Mouse (Mus musculus) yolk sac, embryonic 10.5 days (tissue): Measurements from ENCODE around the gene Ptpn21.

Experiments used
- DNase-seq: peaks from one replicate; pipeline ENCODE4 v3.0.0-alpha.2; 2017; ENCODE audit warnings: low spot score

Gene Ptpn21

DNA sequence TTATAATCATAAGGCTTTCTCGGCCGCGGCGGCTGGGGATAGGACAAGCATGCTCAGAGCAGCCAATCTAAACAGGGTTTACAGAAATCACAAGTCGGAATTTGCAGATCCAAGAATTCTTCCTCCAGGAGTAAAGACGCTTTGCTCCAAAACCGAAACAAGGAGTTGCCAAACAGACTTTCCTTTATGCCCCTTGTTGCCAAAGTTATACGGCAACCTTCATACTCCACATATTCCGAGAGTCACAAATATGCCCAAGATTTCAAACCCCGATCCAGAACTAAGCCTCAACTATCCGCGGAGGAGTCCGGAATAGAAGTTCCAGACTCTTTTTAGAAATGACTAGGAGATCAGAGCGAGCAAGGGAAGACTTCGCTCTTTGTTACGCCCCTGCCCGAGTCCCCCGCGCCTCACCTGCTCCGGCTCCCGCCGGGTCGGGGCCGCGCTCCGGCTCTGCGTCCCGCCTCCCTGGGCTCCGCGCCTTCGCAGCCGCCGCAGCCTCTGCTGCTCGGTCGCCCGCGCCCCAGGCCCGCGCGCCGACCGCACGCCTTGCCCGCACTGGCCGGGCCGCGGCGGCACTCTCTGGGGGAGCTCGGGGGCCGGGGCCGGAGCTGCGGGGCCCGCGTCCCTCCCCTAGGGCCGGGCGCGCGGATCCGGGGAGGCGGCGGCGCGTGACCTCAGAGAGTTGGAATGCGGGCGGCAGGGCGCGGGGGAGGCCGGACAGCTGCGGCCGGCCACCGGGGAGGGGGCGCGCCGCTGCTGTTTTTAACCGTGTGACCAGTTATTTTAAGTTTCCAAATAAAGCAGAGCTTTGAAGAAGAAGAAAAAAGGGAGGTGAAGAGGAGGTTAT, at the start of gene Ptpn21:
Gene Ptpn21, minus strand, starts transcription at position 455 of the 850 bp plus-strand sequence.
- DNase-seq: peak; percentile 76

- no peak for DNase-seq
Measured at GRCm38 (mm10) chr12:98784251-98784650, 47.0 kb upstream of the Ptpn21 start.

- DNase-seq: no peak
Measured at GRCm38 (mm10) chr12:98779148-98779547, 41.9 kb upstream of the Ptpn21 start.

DNA sequence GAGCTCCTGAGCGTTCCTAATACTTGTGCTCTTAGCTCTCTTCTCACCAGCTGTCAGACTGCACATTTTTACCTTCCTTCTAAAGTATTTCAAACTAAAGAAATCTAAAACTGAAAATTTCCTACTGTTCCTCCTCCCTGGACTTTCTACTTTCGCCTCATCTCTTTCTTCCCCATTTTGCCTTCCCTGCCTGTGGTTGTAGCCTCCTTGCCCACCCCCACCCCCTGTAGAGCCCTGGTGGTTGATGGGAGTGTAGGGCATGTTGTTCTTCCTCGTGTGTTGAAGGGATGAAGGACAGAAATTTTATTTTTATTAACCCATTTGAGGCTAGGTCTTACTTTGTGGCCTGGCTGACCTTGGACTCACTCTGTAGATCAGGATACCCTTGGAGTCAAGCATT, 40.3 kb upstream of the Ptpn21 start:
- no peak for DNase-seq

DNA sequence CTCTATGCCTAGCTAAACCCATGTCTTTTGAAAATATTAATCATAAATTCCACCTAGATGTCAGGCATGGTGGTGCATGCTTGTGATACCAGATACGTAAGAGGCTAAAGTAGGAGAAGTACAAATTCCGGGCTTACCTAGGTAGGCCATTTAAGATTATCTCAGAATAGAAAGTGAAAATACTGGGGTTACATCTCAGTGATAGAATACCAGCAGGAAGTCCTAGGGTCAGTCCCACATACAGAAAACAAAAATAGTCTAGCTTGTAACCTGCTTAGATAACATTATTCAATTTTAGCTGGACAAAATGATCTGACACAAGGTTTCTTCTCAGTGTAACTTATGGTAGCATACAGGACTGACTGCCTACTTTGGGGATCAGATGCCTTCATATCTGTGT, 29.0 kb upstream of the Ptpn21 start:
- DNase-seq: no peak

DNA sequence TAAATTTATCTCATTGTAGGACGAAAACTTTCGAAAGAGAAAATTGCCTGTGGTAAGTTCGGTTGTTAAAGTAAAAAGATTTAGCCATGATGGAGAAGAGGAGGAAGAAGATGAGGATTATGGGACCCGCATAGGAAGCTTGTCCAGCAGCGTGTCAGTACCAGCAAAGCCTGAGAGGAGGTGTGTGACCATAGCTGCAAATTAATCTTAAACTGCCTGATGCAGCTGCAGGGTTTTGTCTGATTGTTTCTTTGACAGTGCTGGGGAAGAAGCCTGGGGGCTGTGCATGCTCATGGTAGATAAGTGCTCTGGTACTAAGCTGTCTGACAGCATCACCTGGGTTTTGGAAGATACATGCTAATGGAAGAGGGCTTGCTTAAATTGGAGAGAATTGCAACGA, 22.5 kb upstream of the Ptpn21 start:
- DNase-seq: no peak

DNA sequence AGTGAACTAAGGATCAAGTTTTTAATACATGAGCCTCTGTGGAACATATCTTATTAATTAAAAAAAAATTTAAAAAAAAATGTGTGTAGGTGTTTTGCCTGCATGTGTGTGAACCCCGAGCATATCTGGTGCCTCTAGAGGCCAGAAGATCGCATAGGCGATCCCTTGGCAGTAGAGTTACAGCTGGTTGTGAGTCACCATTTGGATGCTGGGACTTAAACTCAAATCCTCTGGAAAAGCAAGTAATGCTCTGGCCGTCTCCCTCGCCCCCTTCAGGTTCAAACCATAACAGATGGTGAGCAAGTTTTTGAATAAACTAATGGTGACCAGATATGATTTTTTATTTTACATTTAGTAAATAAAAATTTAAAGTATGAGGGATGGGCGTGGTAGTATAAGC, 20.4 kb upstream of the Ptpn21 start:
- no peak for DNase-seq

DNA sequence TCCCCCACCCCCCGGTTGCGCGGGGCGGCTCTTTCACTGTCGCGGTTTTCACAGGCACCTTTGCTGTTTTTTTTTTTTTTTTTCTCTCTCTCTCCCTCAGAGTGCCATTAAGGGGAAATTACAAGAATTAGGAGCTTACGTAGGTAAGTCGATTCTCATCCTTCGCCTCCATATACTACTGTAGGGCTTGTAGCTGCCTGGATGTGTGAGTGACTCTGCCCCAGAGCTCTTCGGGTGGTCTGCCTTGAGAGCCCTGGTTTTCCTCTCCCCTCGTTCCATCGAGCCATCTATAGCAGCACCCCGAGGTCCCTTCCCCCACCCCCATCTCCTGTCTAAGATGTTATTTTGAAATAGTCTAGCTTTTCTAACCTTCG, 10.2 kb upstream of the Ptpn21 start:
- peak; percentile 23 for DNase-seq

DNA sequence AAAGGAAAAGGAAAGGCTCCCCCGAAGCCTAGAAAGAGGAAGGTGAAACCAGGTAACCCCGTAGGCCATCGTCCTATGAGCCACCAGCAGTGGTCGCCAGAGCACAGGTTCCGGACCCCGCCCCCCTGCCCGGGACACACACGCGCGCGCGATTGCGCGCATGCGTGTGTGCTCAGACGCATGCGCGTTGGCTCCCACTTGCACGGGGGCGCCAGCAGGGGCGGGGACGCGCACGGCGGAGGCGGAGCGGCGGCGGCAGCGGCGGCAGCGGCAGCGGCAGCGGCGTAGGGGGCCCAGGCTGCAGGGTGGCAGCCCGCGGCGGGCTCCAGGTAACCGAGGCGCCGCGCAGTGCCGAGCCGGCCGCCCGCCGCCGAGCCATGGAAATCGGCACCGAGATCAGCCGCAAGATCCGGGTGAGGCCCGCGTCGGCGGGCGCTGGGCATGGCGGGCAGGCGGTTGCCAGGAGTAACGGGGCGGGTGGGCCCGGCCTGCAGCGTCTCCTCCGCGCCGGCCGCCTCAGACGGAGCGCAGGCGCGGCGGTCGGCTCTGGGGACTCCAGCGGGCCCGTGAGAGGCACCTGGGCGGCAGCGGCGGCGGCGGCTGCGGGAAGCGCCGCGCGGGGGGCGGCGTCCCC, 9.7 kb upstream of the Ptpn21 start, which contains the start of gene Zc3h14:
Gene Zc3h14, plus strand, starts transcription at position 219 of the 634 bp plus-strand sequence.
- peak; percentile 89 for DNase-seq

DNA sequence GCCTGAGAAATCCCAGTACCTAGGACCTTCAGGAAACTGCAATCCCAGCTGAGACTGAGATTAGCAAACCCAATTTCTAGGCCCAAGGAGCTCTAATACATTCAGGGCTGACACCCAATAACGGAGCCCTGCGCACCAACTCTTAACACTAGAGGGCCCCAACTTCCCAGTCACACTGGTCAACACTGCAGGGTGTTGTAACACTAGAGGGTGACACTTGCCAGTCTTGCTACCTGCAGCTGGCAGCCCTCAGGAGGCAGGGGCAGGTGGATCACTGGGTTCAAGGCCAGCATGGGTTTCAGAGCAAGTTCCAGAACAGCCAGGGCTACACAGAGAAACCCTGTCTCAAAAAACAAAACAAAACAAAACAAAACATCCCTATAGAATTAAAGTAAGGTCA, 8.9 kb upstream of the Ptpn21 start:
- DNase-seq: peak; percentile 60

GRCm38 (mm10) chr12:98745626-98746025, 8.4 kb upstream of the Ptpn21 start:
- peak; percentile 21 for DNase-seq

DNA sequence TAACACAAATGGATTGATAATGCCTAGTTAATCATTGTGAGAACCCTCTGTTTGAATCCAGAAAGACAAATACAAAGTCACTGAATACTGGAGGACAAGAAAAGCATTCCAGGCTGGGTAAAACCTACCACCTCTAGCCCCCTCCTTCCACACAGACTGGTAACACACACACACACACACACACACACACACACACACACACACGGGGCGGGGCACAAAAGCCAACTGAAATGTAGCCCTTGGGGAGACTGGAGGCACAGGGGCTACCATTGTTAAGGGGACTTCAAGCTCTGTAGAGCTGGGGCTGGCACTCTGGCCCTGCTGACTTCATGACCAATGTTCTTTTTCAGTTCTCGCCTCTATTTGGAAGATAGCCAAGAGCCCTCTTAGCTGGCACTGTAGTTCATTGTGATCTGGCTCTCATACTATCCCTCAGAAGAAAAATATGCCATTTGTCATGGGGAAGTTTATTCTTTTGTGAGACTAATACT, 3.9 kb upstream of the Ptpn21 start:
- peak; percentile 26 for DNase-seq

GRCm38 (mm10) chr12:98737801-98738350, 671 bp upstream of the Ptpn21 start:
- DNase-seq: no peak

DNA sequence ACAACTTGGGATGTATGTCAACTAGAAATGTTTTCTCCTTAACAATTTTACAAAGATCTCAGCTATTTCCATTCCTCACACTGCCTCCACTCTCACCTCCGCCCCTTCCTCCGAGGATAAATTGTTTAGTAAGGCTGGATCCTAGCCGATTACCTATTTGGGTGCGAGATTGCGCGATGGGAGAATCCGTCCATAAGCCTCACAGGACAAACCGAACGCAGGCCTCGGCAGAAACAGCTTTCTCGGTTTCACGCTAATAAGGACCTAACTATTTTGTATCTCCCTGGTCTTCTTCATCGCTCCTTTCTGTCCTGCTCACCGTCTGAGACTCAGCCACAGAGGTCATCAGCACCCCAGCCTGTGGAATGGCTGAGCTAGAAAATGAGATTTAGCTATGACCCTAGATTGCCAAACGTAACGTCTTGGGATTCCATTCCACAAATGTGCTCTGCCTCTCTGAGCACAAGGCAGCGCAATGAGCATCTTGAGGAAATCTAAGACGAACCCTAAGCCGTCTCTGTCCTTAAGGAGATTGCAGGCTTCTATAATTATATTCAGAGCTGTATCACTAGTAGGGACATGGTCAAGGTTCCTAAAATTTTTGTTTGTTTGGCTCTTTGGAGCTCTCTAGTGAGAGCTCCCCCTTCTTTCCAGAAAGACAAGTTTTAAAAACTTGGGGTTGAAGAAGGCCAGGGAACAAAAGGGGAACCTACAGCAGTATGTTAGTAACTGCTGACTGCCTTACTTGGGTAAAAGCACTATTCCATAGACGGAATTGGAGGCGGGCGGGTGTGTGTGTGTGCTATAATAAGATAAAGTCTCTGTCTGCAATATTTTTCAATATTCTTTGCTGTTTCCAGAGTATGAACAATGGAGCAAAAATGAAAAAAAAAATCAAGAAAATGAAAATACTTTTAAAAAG, 2.1 kb downstream of the Ptpn21 start:
- no peak for DNase-seq

DNA sequence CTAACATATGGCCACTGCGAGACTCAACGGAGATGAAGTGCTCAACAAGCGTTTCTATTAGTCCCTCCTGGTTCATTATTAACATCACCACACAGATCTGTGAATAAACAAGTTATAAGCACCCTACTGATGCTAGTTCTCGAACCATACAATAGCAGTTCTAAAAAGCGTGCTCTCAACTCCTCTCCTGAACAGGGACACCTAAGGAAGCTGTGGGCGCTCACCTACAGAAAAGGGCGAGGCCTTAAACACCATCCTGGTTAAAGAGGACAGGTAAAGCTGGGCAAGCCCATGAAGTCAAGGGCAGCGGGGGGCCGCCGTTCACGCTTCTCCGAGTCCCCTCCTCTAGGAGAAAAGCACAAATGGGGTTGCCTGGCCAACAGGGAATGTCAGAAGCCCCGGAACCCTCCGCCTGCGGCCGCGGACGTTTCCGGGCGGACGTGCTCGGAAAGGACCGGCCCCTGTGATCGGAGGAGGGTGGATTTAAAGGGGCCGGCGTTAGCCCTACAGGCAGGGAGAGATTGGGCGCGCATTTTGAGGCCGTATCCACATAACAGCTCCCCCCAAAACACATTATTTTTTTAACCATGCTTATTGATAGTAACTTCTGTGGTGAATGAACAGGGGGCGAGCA, 2.8 kb downstream of the Ptpn21 start:
- peak; percentile 87 for DNase-seq

GRCm38 (mm10) chr12:98733776-98734175, 3.4 kb downstream of the Ptpn21 start:
- DNase-seq: no peak

DNA sequence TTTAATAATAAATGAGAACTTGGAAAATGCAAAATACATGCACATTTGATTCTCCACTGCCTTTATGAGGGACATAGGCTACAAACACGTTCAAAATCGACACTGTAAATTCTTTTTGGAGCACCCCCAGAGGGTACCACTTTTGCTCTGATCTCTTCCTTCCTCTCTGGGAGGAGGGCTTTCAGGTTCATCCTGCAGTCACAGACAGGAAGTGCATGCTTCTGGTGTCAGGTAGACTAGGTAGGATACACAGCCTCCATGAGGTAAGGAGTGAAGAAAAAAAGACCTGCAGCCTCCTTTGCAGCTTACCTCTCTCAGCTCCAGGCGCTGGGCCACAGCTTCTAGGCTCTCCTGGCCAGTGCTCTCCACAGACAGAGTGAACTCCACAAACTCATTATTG, 4.0 kb downstream of the Ptpn21 start:
- DNase-seq: no peak

DNA sequence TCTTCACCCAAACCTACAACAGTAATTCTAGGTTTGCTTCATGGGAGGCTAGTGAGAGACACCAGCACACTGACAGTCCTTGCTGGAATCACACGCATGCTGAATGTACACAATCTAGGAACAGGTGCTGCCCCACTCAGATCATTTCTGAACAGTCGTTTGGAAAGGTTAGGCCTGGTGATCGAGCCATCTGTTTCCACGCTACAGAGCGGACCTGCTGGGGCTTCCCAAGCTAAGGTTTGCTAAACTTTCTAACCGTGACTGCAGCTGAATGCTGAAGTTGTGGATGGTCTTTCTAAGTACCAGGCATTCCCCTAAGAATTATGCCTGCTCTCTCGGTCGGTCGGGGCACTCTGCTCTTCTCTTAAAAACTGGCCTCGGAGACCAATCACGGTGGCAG, 6.5 kb downstream of the Ptpn21 start:
- no peak for DNase-seq

- no peak for DNase-seq
Measured at GRCm38 (mm10) chr12:98727186-98727585, 10.0 kb downstream of the Ptpn21 start.

- no peak for DNase-seq
Measured at GRCm38 (mm10) chr12:98726078-98726477, 11.1 kb downstream of the Ptpn21 start.

GRCm38 (mm10) chr12:98724976-98725375, 12.2 kb downstream of the Ptpn21 start:
- DNase-seq: peak; percentile 81
